Mouse (Mus musculus): Measurements from ENCODE around the gene Mdk.

The Mdk gene

DNA sequence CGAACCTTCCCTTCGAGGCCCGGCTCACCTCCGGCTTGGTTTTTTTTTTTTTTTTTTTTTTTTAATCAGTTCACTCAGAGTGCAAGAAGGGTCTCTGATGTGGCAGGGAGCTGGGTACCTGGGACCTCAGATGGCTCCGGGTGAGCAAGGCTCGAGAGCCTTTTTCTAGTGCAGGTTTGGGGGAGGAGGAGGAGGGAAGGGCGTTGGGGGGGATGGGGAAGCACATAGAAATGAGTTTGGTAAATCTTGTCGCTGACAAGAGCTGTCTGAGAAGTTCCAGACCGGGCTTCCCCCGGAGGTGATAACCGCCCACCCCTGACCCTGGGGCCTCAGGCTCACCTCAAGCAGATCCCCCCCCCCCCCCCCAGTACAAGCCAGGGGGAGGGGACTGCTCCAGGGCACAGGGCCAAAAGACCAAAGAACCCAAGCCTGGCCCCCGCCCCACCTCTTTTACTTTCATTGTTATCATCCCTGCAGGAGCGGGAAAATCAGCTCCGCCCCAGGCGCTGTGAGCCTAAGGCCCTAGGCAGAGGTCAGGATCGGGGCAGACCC is at the start of gene Mdk:
Gene Mdk (minus strand): TSS at position 138 of the 552 bp plus-strand sequence.
- no peak for DNase-seq

DNA sequence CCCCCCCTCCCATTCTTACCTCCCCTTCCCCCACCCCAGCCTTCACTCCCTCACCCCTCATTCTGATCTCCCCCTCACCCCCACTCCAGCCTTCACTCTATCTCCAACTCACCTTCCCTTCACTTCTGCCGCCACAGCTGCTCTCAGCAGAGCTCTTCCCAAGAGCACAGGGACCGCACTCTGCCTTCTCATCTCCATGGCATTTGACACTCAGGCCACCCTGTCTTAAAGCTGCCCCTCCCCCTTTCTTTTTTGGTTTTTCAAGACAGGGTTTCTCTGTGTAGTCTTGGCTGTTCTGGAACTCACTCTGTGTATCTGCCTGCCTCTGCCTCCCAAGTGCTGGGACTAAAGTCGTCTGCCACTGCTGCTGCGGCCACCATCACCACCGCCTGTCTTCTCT is 48.7 kb upstream of the Mdk start:
- no peak for DNase-seq

DNA sequence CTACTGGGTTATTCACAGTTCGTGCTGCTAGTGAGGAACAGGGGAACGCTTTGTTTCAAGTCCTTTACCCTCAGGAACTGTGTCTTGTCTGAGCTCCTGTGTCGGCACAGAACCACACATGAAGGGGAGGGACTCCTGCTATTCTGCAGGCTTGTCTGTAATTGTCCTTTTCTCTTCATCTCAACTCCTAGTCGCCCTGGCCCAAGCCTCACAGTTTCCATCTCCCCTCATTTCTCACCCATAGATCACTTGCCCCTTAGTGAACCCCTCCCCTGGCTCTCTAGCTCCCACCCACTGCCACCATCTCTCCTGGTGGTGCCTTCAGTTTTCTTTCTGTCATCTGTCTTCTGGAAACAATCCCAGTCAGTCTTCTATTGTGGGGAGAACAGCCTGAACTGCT is 48.1 kb upstream of the Mdk start:
- DNase-seq, result no peak

DNA sequence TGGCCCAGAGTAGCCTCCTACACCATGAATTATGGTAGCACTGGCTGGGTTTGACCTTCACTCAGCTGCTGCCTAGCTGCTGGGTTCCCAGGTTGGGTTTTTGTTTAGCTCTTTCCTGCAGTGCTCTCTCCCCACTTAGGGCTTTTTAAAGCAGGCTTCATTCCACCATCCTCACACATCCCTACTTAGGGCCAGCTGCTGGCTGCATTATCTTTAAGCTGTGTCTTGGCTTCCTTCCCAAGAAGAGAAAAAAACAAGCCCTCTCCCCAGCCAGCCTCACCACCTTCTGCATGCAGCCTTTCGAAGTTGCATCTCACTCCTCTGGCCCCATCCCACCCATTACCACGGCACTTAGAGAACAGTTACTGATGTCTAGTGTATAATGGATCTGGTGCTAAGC is 46.5 kb upstream of the Mdk start:
- no peak for DNase-seq

DNA sequence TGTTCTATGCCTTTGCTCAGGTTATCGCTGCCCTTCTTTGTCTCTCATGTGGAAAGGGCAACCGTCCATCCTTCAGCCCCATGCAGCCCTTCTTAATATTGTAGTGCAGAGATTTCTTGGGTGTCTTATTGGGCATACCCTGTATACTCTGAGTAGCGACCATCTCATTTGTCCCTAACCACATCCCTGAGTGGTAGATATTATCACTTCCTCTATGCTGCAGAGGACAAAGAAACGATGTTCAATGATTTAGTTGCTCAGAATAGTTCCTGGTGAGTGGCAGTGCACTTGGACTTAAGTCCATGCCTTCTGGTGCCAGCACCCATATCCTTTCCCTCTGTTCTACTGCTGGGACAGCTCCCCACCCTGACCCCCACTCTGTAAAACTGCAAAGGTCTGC is 45.9 kb upstream of the Mdk start:
- no peak for DNase-seq

DNA sequence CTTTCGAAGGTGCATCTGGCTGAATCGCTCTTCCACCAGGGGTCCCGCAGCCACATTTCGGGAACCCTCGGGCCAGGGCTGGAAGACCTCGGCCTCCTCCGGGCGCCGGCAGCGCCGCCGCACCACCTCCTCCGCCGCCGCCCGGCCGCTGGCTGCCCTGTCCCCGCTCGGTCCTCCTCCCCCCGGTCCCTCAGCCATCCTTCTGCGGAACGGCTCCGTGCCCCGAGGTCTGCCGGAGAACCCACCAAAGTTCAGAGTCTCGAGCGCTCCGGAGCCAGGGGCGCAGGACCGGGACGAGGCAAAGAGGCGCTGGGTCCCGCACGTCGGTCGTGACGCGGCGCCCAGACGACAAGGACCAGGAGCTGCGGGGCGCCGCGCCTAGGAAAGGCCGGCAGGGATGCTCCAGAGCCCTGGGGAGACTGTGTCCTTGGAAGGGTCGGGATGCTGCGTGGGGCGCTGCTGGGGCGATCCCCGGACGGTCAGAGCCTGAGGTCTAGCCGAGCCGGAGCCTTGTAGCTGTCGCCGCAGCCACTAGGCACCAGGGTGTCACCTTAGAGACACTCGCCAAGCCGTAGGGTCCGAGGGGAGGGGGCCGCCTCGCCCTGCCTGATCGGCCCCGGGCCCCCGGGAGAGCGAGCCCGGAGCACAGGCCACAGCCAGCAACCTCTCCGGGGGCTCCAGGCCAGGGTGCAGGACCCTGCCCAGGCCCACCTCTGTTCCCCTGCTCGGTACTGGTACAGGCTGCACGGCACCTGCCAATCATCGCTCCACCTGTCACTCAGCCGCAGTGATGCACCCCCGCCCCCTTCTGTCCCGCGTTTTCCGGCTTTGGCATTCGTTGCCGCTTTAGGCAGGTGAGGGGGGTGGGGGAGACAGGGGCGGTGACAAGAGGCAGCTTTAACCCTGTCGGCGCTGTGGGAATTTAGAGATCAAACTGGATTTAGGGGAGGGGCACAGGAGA is 43.8 kb upstream of the Mdk start, which contains the start of gene Dgkz:
Gene Dgkz (minus strand): TSS at position 284 of the 961 bp plus-strand sequence.
- peak; percentile 76 for DNase-seq

DNA sequence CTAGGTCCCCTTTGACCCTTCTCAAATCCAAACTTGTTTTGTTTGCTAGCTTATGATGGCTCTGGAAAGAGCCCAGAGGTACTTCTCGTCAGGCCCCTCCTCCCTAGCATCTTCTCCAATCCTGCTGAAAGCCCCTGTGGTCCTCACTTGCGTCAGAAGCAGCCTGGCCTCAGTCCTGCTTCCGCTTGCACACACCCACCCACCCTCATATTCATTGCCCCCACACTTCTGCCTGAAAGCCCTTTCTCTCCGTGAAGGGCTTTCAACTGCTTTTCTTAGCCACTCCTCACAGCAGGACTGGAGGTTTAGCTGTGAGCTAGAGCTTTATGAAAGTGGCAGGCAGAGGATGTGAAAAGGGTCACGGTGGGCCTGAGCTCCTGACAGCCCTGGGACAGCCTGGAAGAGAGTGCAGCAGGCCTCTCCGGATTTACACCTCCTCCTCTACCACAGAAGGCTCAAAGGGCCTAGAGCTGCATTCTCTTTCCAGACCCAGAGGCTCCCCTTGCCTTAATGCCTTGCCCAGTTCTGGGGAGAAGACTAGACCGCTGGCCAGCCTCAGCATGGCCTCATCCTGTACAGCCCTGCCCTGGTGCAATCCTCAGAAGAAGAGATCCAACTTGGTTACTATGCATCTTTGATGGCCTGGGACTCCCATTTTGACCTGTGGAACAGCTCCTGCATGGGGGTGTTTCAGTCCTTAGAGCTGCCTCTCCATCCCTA is 41.5 kb upstream of the Mdk start:
- DNase-seq, result no peak

DNA sequence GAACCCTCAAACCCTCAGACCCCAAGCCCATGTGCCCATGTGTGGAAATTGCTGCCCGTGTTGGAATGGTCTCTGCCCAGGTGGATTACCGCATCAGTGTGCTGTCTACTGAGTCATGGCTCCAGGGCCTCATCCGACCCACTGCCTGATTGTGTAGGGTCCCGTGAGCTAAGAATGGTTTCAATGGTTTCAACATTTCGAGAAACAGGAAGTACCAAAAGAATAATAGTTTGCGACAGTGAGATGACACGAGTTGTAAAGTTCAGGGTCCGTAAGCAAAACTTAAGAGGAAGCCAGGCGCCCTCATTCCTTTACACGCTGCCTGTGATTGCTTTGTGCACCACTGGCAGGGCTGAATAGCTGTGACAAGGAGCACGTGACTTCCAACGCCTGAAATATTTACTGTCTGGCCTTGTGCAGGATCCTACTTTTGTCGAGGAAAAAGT is 40.0 kb upstream of the Mdk start:
- no peak for DNase-seq

DNA sequence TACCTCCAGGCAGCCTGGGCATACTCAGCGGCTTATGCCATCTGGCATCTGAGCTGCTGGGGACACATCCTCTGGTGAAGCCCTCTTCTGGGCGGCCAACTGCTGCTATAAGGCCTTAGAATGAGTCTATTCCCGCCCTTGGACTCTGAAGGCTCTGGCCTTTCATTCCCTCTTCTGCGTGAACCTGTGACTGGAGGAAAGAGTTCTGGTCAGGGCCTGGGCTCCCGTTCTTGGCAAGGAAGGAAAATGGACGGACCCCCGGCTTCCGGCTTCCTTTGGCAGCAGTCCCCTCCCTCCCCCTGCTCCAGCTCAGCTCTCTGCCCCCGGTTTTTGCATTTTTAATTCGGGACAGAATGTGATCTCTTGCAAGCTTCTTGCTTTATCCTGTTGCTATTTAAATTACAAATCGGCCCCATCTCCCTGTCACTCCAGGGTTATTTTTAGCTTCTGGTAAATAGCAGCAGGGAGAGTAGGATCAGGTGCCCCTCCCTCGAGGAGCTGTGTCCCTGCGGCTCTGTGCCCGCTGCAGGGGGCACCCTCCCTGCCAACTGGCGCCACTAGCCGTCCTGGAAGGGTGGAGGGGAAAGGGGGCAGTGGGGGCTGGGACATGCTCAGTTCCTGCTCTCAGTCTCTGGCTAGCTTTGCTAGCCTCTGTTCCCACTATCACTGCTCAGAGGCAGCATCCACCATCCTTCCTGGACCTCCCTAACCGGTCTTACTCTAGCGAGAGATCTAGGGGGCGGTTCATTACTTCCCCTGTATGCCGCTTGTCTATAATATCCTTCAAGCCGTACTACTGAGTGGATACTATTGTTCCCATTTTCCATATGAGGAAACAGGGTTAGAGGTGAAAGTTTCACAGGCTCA is 39.4 kb upstream of the Mdk start:
- no peak for DNase-seq

DNA sequence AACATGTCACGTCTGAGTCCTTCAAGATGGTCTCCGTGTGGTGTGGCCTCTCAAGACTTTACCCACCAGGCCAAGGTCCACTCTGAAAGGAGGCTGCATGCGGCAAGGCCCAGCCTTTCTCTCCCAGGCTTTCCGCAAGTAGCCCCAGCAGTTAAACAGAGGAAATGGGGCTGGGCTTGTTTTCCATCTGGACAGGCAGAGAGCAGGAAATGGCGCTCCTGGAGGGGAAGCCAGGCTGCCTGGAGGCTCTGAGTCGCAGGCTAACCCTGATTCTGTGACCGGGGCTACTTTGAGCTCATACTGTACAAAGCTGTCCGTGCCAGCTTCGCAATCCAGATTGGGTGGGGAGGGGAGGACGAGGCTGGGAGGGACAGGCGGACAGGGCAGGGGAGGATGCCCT is 35.9 kb upstream of the Mdk start:
- DNase-seq, result no peak

DNA sequence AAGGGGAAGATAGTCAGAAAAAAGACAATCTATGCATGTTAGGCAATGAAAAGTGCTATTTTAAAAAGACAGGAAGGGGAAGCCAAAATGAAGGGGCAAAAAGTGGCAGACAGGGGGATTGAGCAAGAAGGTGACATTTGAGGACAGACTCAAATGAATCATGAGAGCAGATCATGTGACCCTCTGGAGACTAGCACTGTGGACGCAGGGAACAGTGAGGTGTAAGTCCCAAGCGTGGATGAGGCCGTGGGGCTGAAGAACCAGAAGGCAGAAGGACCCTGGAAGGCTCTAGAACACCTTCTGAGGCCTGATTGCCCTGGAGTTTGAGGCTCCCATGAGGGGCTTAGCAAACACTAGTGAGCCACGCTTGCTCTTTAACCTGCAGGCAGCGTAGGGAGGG is 34.3 kb upstream of the Mdk start:
- DNase-seq, result no peak

DNA sequence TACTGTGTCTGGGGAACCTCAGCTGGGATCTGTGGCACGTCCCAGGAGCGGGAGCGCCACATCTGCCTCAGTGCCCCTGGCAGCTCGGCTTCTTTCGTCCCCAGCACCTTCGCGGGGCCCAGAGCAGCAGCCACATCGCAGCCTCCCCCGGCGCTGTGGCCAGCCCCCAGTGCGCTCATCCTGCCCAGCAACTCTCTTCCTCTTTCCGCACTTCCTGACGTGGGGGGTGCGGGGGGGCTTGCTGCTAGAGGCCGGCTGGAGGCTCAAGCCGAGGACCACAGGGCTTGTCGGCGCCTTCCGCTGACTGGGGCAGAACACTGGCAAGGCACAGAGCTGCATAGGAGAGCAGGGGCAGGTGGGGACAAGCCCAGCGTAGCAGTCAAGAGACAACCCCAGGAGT is 33.3 kb upstream of the Mdk start:
- peak; percentile 67 for DNase-seq

DNA sequence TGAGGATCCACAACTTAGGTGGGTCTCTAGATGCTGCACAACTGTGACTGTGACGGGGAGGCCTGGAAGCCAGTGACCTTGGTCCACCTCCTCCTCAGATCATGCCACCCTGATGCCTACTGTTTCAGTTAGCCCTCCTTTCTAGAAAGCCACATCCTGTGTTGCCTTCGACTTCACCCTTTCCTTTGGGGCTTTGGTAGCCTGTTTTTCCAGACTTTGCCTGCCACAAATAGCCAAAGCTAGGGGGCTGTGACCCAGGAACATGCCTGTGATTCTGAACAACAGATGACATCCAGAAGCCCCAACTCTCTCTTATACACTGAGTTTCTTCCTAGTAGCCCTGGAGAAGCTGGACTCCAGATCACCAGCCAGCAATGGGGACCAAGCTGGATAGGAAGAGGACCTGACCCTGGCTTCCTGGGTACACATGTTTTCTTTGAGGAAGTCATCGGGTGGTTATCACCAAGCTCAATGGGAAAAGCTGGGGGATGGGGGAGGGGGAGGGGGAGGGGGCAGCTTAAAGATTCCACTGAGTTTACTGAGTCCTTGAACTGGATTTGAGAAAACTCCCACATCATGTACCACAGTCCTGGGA is 32.6 kb upstream of the Mdk start:
- peak; percentile 16 for DNase-seq

DNA sequence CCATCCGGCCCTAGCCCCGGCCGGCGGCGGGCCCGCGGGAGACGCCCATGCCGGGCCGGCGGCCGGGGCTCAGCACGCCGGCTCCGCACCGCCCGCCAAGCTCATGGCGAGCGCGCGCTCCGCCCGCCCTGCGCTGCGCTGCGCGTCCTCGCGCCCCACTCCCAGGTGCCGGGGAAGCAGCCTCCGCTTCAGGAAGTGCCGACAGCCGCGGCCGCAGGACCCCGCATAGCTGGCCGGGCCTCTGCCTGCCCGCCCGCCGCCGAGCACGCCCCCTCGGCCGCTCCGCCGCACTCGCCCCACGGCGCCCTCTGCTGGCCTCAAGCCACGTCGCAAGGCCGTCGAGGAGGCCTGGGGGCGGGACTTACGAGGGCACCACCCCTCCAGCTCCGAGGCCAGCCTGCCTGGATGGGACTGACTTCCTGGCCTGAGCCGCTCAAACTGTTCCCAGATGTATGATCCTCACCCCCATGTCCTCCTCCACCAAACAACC is 31.4 kb upstream of the Mdk start:
- peak; percentile 96 for DNase-seq

DNA sequence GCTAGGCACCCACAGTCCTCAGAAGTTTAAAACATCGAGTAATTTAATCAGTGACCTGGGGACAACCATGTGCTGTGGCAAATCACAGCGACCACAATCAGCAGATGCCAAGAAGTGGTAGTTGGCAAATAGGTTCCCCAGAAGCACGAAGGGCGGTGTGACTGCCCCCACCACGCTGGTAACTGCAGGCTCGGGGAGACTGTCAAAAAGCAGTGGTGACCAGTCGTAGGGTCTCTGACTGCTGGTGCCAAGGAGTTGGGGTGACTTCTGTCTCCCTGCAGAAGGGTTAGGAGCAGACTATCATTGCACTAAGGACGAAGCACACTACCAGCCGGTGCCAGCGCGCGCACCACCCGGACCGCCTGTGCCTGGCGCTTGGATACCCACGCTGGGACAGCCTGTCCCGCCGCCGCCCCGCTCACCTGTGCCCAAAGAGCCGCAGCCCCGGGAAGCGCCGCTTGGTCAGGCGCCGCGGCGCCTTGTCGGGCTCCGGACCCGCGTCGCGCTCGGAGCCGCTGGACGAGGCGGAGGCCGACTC is 30.8 kb upstream of the Mdk start:
- peak; percentile 61 for DNase-seq

DNA sequence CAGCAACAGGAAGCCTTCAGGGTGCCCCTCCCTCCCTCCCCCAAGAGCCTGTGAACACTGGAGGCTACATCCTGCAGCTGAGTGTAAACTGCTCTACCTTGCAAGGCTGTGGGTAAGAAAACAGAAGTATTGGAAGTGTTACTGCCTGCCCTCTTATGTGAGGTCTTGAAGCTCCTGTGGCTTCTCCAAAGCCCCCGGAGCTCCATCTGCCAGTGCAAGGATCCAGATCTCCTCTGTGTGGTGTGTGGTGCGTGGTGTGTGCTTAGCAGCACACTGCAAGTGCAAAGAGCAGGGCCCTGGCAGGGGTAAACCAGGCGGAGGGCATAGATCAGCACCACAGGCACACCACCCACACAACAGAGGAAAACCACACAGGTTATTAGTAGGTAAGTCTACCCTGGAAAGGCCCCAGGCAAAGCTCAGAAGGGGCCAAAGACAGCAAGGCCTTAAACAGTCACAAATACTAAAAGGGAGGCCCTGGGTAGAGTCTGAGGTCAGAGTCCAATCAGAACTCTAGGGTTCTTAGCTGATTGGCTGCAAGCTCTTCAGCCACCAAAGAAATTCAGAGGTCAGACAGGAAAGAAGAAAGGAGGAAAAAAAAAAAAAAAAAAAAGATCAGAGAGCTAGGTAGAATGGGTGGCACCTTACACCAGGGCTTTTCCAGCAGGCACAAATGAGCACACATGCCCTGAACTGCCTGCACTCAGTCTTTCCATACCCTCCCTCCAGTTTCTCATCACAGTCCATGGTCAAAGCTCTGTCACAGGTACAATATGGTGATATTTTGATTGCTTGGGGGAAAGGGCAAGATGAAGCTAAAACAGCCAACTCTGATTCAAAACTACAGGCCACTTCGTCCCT is 30.0 kb upstream of the Mdk start:
- peak; percentile 62 for DNase-seq

DNA sequence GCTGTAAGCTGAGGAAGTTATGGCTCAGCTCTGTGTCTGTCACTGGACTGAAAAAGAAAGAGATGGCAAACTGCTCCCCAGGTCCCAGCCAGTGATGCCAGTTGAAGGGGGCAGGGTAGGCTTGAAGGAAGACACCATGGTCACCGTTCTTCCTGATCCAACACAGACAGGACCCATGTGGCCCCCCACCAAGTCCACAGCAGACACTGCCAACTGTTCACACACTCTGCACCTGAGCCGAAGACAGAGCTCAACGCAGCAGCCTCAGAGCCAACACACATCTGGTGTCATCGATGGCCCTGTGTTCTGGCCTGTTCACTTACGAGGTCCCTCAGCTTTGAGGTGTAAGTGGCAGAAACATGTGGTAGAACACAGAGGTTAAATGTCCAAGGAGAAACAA is 28.4 kb upstream of the Mdk start:
- DNase-seq, result no peak

DNA sequence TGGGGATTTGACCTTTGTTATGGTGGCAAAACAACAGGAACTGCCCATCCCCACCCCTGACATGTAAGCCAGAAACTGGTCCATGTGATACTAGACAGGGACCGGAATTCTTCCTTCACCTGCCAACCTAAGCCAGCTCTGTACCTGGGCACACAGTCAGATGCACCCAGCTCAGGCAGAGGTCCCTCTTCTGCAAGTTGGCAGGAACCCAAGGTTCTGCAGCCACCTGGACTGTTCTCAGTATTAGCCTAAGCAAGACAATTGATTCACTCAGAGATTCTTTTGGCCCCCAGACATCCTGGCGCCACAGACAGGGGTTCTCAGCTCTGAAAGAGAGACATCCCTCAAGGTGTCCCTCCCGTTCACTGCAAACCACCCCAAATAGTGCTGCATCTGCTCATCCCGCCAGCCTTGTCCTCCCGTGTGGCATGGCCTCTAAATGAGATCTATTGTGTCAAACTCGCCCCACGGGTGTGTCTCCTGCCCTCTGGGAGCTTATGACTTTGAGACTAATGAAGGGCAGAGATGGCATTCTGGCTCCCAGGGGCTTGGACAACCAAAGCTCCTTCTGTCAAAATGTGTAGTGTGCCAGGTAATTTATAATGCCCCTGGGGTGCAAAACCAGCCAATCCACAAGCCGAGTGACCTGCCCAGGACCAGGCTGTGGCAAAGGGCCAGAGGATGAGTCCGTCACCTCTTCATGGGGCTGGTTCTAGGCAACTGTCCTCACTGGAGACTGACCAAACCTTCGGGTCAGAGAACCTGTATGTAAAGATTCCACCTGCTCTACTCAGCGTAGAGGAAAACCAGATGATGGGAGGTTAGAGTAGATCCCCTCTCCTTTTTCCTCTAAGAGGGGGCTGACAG is 27.7 kb upstream of the Mdk start:
- no peak for DNase-seq

DNA sequence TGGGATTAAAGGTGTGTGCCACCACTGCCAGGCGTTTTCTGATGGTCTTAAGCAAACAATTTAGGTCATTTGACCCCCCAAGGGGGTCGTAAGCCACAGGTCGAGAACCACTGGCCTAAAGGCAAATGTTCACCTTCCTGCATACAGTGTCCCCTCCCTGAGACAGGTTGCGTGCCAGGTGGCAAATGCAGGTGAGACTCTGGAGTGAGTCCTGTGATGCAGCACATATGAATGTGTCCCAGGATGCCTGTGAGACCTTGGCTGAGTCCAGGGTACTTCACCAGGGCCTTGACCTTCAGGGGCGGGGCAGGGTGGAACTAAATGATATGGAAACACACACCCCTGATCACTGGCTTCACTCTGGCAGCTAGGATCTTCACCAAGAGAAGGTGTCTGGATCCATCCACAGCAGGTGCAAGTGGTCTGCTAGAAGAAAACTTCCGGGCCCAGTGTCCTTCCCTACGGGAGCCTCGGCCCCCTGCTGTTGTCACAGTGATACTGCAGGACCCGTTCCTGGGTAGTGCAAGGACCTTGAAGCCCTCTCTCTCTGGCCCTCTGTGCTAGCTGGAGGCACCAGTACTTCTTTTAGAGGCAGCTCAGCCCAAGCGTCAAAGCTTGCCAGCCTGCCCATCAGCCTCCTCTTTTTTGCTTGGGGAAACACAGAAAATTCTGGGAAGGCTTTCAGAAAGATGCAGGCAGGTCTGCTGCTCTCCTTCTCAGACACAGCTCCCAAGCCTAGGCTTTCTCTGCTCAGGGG is 26.8 kb upstream of the Mdk start:
- peak; percentile 81 for DNase-seq
